Mouse (Mus musculus): Measurements from ENCODE around the gene Abhd4. TPM values are rescaled to one million over a fixed set of nuclear protein-coding genes. Genes with fewer than 3 reads are reported as not detected.
A peak's percentile ranks its signal among the peaks of the same experiment; 100 is the strongest.

The Abhd4 gene
- polyA plus RNA-seq (2016; fragmentation: Nextera tagmentation; extraction: Ambion mirVana) = 32.2 and 37.7 TPM in 2 replicates

GRCm38 (mm10) chr14:54253741-54254291, at the start of gene Abhd4, which contains the start of gene Dad1:
TSS of gene Abhd4 (plus strand) at chr14:54254188.
TSS of gene Dad1 (minus strand) at chr14:54254104.
- WGBS = under 1% methylated on average over 39 of the region's 39 CpGs
- DNase-seq (ENCODE audit: low spot score) = peak; percentile 95
- Histone ChIP-seq H3K27ac (peak within 1 kb of the TSS; percentile 84), H3K36me3 (peaks cover 16% of the 10 kb centered on the region), H3K4me1 (peaks cover 29% of the 10 kb centered on the region), H3K9me3 (replicated peaks) (no peaks in the 10 kb centered on the region), H3K4me3 (peak within 1 kb of the TSS; percentile 73), H3K27me3 (ENCODE audit: low read depth, poor library complexity, severe bottlenecking) (no peaks in the 10 kb centered on the region)

DNA sequence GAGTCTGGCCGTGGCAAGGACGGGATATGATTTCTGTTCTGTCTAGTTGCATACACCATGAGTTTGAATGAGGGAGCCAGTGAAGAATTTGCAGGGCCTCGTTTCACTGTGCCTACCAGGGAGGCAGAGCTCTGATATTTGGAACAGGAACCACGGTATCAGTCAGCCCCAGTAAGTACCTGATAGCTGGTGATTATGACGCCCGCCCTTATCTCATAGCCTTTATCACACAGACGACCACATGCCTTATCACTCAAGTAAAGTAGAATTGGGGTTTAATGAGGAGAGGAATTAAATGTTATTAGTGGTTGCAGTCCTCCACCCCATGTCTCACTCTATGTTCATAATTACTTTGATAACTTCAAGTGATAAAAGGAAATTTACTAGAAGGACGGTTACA, 49.7 kb upstream of the Abhd4 start:
- no peak overlapping the region for H3K4me3 ChIP-seq
- DNase-seq (ENCODE audit: low spot score) = no peak
- H3K9me3 ChIP-seq (replicated peaks) = no peaks in the 10 kb centered on the region
- H3K36me3 ChIP-seq = no peaks in the 10 kb centered on the region
- H3K4me1 ChIP-seq = 0 out of 2 replicates have a peak, but pooled peaks cover 3% of the 10 kb centered on the region
- no peak overlapping the region for H3K27ac ChIP-seq
- H3K27me3 ChIP-seq (ENCODE audit: low read depth, poor library complexity, severe bottlenecking) = no peaks in the 10 kb centered on the region
- WGBS = 80% methylated on average over 8 of the region's 8 CpGs

DNA sequence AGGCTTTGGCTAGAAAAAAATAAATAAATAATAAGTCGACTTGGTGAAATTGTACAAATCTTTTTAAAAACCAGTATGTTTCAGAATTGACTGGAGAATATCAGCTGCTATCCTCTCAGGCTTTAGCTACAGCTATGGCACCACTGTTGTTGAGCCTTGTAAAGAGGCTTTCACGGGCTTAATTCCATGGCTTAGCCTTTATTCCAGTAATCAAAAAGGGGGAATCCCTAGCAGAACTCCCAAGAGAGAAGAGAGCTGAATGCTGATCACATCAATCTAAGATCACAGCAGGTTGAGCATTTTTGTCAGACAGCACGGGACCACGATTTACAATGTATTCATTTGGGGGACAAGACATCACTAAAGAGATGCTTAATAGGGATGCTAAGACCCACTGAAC, 49.2 kb upstream of the Abhd4 start:
- H3K4me1 ChIP-seq = 0 out of 2 replicates have a peak, but pooled peaks cover 3% of the 10 kb centered on the region
- H3K4me3 ChIP-seq = no peak overlapping the region
- H3K36me3 ChIP-seq = no peaks in the 10 kb centered on the region
- H3K27ac ChIP-seq = no peak overlapping the region
- no peaks in the 10 kb centered on the region for H3K9me3 ChIP-seq (replicated peaks)
- 82% methylated on average over 4 of the region's 4 CpGs for WGBS
- H3K27me3 ChIP-seq (ENCODE audit: low read depth, poor library complexity, severe bottlenecking) = no peaks in the 10 kb centered on the region
- no peak for DNase-seq (ENCODE audit: low spot score)

GRCm38 (mm10) chr14:54205904-54206303, 48.1 kb upstream of the Abhd4 start:
- no peak for DNase-seq (ENCODE audit: low spot score)
- Histone ChIP-seq H3K4me3 (no peak overlapping the region), H3K4me1 (0 out of 2 replicates have a peak, but pooled peaks cover 3% of the 10 kb centered on the region), H3K9me3 (replicated peaks) (no peaks in the 10 kb centered on the region), H3K36me3 (no peaks in the 10 kb centered on the region), H3K27ac (no peak overlapping the region), H3K27me3 (ENCODE audit: low read depth, poor library complexity, severe bottlenecking) (no peaks in the 10 kb centered on the region)
- WGBS = 32% methylated on average over 6 of the region's 6 CpGs

DNA sequence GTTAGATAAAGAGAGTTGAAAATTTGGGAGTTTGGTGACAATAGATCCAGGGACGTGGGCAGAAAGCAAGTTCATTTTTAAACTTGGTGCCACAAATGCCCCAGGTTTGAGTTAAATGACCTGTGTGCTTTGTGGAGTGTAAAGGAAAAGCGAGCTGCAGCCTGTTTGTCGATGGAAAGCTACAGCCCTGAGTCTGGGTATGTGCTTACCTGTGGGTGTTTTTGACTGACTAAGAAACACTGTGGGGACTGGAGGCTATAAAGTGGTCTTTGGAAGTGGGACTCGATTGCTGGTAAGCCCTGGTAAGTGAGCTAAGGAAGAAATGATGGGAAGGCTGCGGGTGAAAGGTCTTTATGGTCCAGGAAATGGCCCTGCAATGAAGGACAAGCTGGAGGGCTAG, 47.7 kb upstream of the Abhd4 start:
- Histone ChIP-seq H3K4me1 (0 out of 2 replicates have a peak, but pooled peaks cover 3% of the 10 kb centered on the region), H3K4me3 (no peak overlapping the region), H3K27me3 (ENCODE audit: low read depth, poor library complexity, severe bottlenecking) (no peaks in the 10 kb centered on the region), H3K27ac (no peak overlapping the region), H3K9me3 (replicated peaks) (no peaks in the 10 kb centered on the region), H3K36me3 (no peaks in the 10 kb centered on the region)
- DNase-seq (ENCODE audit: low spot score) = no peak
- WGBS = 66% methylated on average over 5 of the region's 5 CpGs

- Histone ChIP-seq H3K36me3 (no peaks in the 10 kb centered on the region), H3K4me3 (no peak overlapping the region), H3K4me1 (0 out of 2 replicates have a peak, but pooled peaks cover 3% of the 10 kb centered on the region), H3K9me3 (replicated peaks) (no peaks in the 10 kb centered on the region), H3K27me3 (ENCODE audit: low read depth, poor library complexity, severe bottlenecking) (no peaks in the 10 kb centered on the region), H3K27ac (no peak overlapping the region)
- 61% methylated on average over 15 of the region's 15 CpGs for WGBS
- DNase-seq (ENCODE audit: low spot score) = no peak
These were observed 47.0 kb upstream of the Abhd4 start for GRCm38 (mm10) chr14:54206750-54207550.

GRCm38 (mm10) chr14:54207924-54208323, 46.1 kb upstream of the Abhd4 start:
- Histone ChIP-seq H3K4me1 (0 out of 2 replicates have a peak, but pooled peaks cover 3% of the 10 kb centered on the region), H3K4me3 (no peak overlapping the region), H3K36me3 (no peaks in the 10 kb centered on the region), H3K27me3 (ENCODE audit: low read depth, poor library complexity, severe bottlenecking) (no peaks in the 10 kb centered on the region), H3K9me3 (replicated peaks) (no peaks in the 10 kb centered on the region), H3K27ac (no peak overlapping the region)
- no peak for DNase-seq (ENCODE audit: low spot score)
- WGBS = 89% methylated on average over 5 of the region's 5 CpGs

GRCm38 (mm10) chr14:54208741-54209140, 45.2 kb upstream of the Abhd4 start:
- Histone ChIP-seq H3K4me3 (no peak overlapping the region), H3K36me3 (no peaks in the 10 kb centered on the region), H3K27ac (no peak overlapping the region), H3K4me1 (0 out of 2 replicates have a peak, but pooled peaks cover 3% of the 10 kb centered on the region), H3K27me3 (ENCODE audit: low read depth, poor library complexity, severe bottlenecking) (no peaks in the 10 kb centered on the region), H3K9me3 (replicated peaks) (no peaks in the 10 kb centered on the region)
- WGBS = 61% methylated on average over 6 of the region's 6 CpGs
- DNase-seq (ENCODE audit: low spot score) = no peak

GRCm38 (mm10) chr14:54209932-54210331, 44.1 kb upstream of the Abhd4 start:
- Histone ChIP-seq H3K9me3 (replicated peaks) (no peaks in the 10 kb centered on the region), H3K27ac (no peak overlapping the region), H3K4me3 (no peak overlapping the region), H3K36me3 (no peaks in the 10 kb centered on the region), H3K4me1 (peaks cover 9% of the 10 kb centered on the region; the same call in 1 of the 2 replicates), H3K27me3 (ENCODE audit: low read depth, poor library complexity, severe bottlenecking) (no peaks in the 10 kb centered on the region)
- no peak for DNase-seq (ENCODE audit: low spot score)
- 80% methylated on average over 5 of the region's 5 CpGs for WGBS

DNA sequence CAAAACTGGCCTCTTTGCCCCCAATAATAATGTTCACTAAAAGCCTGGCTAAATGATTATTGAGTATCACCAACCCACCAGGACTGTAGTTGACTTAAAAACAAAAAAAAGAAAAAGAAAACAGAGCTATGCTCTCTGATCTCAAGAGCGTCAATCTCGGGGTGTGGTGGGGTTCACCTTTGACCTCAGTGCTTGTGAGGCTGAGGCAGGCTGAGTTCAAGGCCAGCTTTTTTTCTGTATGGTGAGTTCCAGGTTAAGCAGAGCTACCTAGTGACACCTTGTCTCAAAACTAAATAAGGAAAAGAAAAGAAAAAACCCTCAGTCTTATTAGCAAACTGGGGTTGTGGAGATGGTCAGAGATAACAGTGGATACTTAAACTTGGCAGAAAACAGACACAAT, 43.6 kb upstream of the Abhd4 start:
- Histone ChIP-seq H3K27ac (no peak overlapping the region), H3K4me1 (peaks cover 13% of the 10 kb centered on the region; the same call in 1 of the 2 replicates), H3K9me3 (replicated peaks) (no peaks in the 10 kb centered on the region), H3K27me3 (ENCODE audit: low read depth, poor library complexity, severe bottlenecking) (no peaks in the 10 kb centered on the region), H3K4me3 (no peak overlapping the region), H3K36me3 (no peaks in the 10 kb centered on the region)
- no peak for DNase-seq (ENCODE audit: low spot score)
- WGBS = 86% methylated on average over 2 of the region's 2 CpGs

- H3K36me3 ChIP-seq = no peaks in the 10 kb centered on the region
- no peak overlapping the region for H3K4me3 ChIP-seq
- DNase-seq (ENCODE audit: low spot score) = no peak
- H3K27me3 ChIP-seq (ENCODE audit: low read depth, poor library complexity, severe bottlenecking) = no peaks in the 10 kb centered on the region
- WGBS = 90% methylated on average over 8 of the region's 8 CpGs
- H3K9me3 ChIP-seq (replicated peaks) = no peaks in the 10 kb centered on the region
- peaks cover 9% of the 10 kb centered on the region; the same call in 1 of the 2 replicates for H3K4me1 ChIP-seq
- H3K27ac ChIP-seq = no peak overlapping the region
These were observed 42.8 kb upstream of the Abhd4 start for GRCm38 (mm10) chr14:54211199-54211598.

DNA sequence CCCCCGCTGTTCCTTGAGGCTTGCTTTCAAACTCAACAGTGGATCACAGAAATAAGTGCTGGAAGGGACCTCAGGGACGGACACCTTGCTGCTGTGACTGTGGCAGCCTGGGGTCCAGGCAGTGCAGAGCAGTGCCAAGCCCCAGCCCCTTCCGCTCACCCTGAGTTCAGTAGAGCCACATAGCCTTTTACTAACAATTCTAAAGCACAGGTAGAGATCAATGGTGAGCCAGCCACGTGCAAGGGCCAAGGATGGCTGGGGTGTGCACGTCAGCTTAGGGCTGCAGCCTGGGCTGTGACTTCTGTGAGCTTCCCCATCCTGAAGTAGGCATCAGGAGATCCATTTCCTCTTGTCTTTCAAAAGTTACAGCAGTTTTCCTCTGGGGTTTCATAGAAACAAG, 42.2 kb upstream of the Abhd4 start:
- H3K27ac ChIP-seq = no peak overlapping the region
- 82% methylated on average over 5 of the region's 5 CpGs for WGBS

DNA sequence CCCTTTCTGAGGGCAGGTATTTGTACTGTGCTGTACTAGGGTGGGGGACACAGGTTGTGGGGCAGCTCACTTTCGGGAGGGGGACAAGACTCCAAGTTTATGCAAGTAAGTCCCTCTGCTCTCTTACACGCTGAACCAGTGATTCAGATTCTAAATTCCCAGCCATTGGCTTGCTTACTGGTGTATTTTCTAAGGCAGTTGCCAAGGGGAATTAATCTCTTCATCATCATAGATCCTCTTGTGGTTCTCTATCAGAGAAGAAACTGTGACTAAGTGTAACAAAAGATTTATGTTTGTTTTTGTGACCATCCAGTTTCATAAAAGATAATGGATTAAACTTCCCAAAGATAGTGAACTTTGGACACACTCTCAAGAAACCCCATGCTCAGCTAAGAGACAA, 40.3 kb upstream of the Abhd4 start:
- 87% methylated on average over 2 of the region's 2 CpGs for WGBS
- no peaks in the 10 kb centered on the region for H3K27me3 ChIP-seq (ENCODE audit: low read depth, poor library complexity, severe bottlenecking)

More for the DNA sequence above, 42.2 kb upstream of the Abhd4 start:
- H3K36me3 ChIP-seq = no peaks in the 10 kb centered on the region
- no peak for DNase-seq (ENCODE audit: low spot score)
- peaks cover 13% of the 10 kb centered on the region for H3K4me1 ChIP-seq
- H3K27me3 ChIP-seq (ENCODE audit: low read depth, poor library complexity, severe bottlenecking) = no peaks in the 10 kb centered on the region
- H3K4me3 ChIP-seq = no peak overlapping the region
- H3K9me3 ChIP-seq (replicated peaks) = no peaks in the 10 kb centered on the region

More for the DNA sequence above, 40.3 kb upstream of the Abhd4 start:
- H3K27ac ChIP-seq = no peak overlapping the region
- H3K4me3 ChIP-seq = no peak overlapping the region
- H3K4me1 ChIP-seq = peaks cover 22% of the 10 kb centered on the region
- H3K36me3 ChIP-seq = no peaks in the 10 kb centered on the region
- DNase-seq (ENCODE audit: low spot score) = no peak
- H3K9me3 ChIP-seq (replicated peaks) = no peaks in the 10 kb centered on the region
